Mouse (Mus musculus) kidney, postnatal 0 days (tissue): Measurements from ENCODE around the gene Immp2l. TPM values are rescaled to one million over a fixed set of nuclear protein-coding genes. Genes with fewer than 3 reads are reported as not detected.
A peak's percentile ranks its signal among the peaks of the same experiment; 100 is the strongest.
"Not testable (repeated sequence)": the region's sequence is repeated elsewhere in the genome, so short reads cannot be mapped to it uniquely, and the experiment has no call there.

Experiments used
- ATAC-seq: fragments of 200-750 bp; cut with Nextera tagmentation; replicated peaks from 2 replicates; pipeline ENCODE4 v1.8.0; 2017; ENCODE audit warnings: low read depth, moderate number of reproducible peaks, moderate TSS enrichment, moderate library complexity; ENCODE audit not compliant: low FRiP score
- DNase-seq: peaks from one replicate; pipeline ENCODE4 v3.0.0-alpha.2; 2016; ENCODE audit warnings: low spot score
- H3K27ac ChIP-seq: fragments of 300-500 bp; sonication (generic); 2 replicates; pipeline ENCODE4 v1.5.1; 2014; ENCODE audit warnings: mild to moderate bottlenecking
- H3K27me3 ChIP-seq: fragments of 300-500 bp; sonication (generic); 2 replicates; pipeline ENCODE4 v1.6.1; 2014; ENCODE audit warnings: low read length, mixed read lengths; ENCODE audit not compliant: insufficient read depth
- H3K36me3 ChIP-seq: fragments of 300-500 bp; sonication (generic); 2 replicates; pipeline ENCODE4 v1.6.1; 2014; ENCODE audit warnings: low read length, mixed read lengths; ENCODE audit not compliant: insufficient read depth
- H3K4me1 ChIP-seq: fragments of 300-500 bp; sonication (generic); replicated peaks from 2 replicates; pipeline ENCODE4 v1.6.1; 2014; ENCODE audit warnings: antibody characterized with exemption, low read length, mixed read lengths; ENCODE audit not compliant: insufficient read depth
- H3K4me2 ChIP-seq: fragments of 300-500 bp; sonication (generic); 2 replicates; pipeline ENCODE4 v1.6.1; 2014; ENCODE audit warnings: mild to moderate bottlenecking, low read length, moderate library complexity, mixed read lengths
- H3K4me3 ChIP-seq: fragments of 300-500 bp; sonication (generic); replicated peaks from 2 replicates; pipeline ENCODE4 v1.5.1; 2014; ENCODE audit warnings: low read depth, low read length
- H3K9ac ChIP-seq: fragments of 300-500 bp; sonication (generic); 2 replicates; pipeline ENCODE4 v1.6.1; 2014; ENCODE audit warnings: low read depth, low read length
- H3K9me3 ChIP-seq: fragments of 300-500 bp; sonication (generic); replicated peaks from 2 replicates; pipeline ENCODE4 v1.6.1; 2016; ENCODE audit warnings: low read length, inconsistent platforms, mixed read lengths
- CTCF ChIP-seq: IDR thresholded peaks from 2 replicates; pipeline ENCODE4 v1.5.1; 2016; ENCODE audit warnings: antibody characterized with exemption, low read depth, mild to moderate bottlenecking, moderate library complexity
- WGBS: fragments of 180-500 bp; shearing (Covaris S2); extraction: QIAGEN DNeasy Blood & Tissue Kit; methylation state at CpG from one replicate; pipeline ENCODE4 v1.1.7; 2014; 5-methylcytosine and 5-hydroxymethylcytosine counted together
- polyA plus RNA-seq: library from polyadenylated mRNA; unstranded; fragments of >200 nt; fragmentation: Nextera tagmentation; extraction: Ambion mirVana; gene quantifications from 2 replicates; pipeline ENCODE4 v1.2.1, GENCODE M21; 2015

Gene Immp2l
- polyA plus RNA-seq, 1 experiment from 2014 or later = 8.7 TPM

DNA sequence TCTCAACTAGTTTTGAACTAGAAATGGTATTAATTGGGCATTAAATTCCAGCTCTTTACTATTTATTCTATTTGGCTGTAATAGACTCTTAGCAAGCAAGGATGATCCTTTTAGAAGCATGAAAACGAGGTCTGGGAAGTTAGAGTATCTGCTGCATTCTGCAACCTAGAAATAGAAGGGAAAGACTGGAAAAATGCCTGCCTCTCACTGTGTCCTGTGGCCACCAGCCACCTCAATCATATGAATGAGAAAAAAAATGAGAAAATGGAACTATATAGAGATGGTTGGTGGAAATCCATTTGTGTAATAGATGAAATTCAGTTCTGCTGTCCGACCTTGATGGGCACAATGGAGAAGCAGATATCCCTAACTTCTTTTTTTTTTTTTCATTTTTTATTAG, 810.8 kb downstream of the Immp2l start:
- H3K9me3 ChIP-seq = no peaks in the 10 kb centered on the region
- whole genome bisulfite sequencing = 86% methylated on average over 2 of the region's 2 CpGs
- no peak overlapping the region for H3K4me3 ChIP-seq
- DNase-seq (no peak), ATAC-seq (no peak)
- H3K27me3 ChIP-seq = no peaks in the 10 kb centered on the region
- no peak overlapping the region for H3K27ac ChIP-seq
- H3K9ac ChIP-seq = no peak overlapping the region
- H3K4me1 ChIP-seq = no peaks in the 10 kb centered on the region
- H3K4me2 ChIP-seq = no peak overlapping the region
- H3K36me3 ChIP-seq = no peaks in the 10 kb centered on the region
- no peak for TF ChIP-seq CTCF

DNA sequence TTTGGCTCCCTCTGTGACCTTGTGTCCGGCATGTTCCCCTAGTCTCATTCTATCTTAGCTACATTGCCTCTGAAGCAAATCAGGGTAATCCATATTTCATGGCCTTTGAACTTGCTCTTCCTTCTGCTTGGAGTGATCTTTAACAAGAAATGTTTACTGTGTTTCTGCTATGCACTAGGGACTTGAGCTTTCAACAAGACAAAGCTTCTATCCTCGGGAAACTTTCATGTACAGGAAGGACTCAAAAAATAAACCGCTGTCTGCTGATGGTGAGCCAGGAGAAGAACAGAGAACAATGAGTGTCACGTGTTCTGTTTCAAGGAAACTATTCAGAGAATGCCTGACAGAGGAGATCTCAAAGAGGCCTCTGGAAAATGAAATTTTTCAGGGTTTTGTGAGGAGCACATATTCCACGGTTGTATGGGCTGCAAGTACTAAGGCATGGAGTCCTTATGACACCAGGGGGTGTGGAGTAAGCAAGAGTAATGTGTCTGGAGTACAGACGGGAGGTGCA, 814.5 kb downstream of the Immp2l start:
- no peak overlapping the region for H3K27ac ChIP-seq
- no peak overlapping the region for H3K9ac ChIP-seq
- no peak for TF ChIP-seq CTCF
- no peak overlapping the region for H3K4me3 ChIP-seq
- no peaks in the 10 kb centered on the region for H3K4me1 ChIP-seq
- no peak overlapping the region for H3K4me2 ChIP-seq
- H3K9me3 ChIP-seq = no peaks in the 10 kb centered on the region
- H3K36me3 ChIP-seq = no peaks in the 10 kb centered on the region
- DNase-seq (peak; percentile 20), ATAC-seq (no peak)
- WGBS = 59% methylated on average over 6 of the region's 6 CpGs
- H3K27me3 ChIP-seq = no peaks in the 10 kb centered on the region

DNA sequence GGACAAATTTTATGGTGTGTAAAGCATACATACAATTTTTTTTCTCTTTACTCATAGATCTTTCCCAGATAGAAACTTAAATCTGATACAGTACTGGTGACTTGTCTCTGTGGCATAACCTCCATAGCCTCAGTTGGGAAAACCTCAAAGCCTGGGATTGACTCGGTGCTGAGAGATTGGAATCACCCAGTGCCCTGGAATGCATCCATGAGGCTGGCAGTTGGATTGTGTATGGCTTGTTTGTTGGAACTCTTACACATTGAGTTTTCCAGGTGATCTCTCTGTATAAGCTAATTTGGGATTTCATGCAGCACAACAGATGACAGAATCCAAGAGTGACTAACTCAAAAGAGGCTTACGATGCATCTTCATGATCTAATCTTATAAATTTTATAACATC, 815.4 kb downstream of the Immp2l start:
- H3K27ac ChIP-seq = no peak overlapping the region
- H3K9ac ChIP-seq = no peak overlapping the region
- H3K4me3 ChIP-seq = no peak overlapping the region
- H3K4me1 ChIP-seq = no peaks in the 10 kb centered on the region
- no peak overlapping the region for H3K4me2 ChIP-seq
- TF ChIP-seq CTCF = no peak
- 94% methylated on average over 2 of the region's 2 CpGs for WGBS
- ATAC-seq (no peak), DNase-seq (no peak)
- no peaks in the 10 kb centered on the region for H3K27me3 ChIP-seq
- no peaks in the 10 kb centered on the region for H3K36me3 ChIP-seq
- H3K9me3 ChIP-seq = no peaks in the 10 kb centered on the region

DNA sequence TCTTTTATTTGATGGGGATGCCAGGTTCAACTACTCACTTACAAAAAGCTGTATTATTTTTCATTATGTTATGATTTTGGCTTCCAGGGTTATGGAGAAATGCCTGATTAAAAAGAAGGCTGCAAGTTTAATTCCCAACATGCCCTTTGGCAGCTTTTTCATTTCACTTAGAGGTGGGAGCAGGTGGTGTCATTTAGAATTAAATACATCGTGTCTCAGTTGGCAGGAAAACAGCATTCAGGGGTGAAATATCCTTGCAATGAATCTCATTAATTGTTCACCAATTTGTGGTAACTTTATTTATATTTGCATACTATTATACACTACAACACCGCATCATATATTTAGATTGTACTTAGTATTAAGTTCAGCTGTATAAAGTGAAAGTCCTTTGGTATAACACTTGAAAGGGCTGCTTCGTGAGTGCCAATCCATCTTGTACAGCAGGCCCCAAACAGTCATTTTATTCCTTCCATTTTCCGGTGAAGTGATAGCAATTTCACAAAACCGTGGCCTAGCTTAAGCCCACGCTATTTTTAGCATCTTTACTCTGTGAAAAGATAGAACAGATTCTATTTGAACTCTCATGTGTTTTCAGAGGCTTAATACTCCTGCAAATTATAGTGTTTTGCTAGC, 818.9 kb downstream of the Immp2l start:
- Histone ChIP-seq H3K9ac (no peak overlapping the region), H3K4me1 (no peaks in the 10 kb centered on the region), H3K4me2 (no peak overlapping the region), H3K36me3 (no peaks in the 10 kb centered on the region), H3K27me3 (no peaks in the 10 kb centered on the region), H3K27ac (no peak overlapping the region), H3K4me3 (no peak overlapping the region), H3K9me3 (no peaks in the 10 kb centered on the region)
- 57% methylated on average over 6 of the region's 6 CpGs for WGBS
- TF ChIP-seq CTCF = no peak
- ATAC-seq = no peak
- no peak for DNase-seq

DNA sequence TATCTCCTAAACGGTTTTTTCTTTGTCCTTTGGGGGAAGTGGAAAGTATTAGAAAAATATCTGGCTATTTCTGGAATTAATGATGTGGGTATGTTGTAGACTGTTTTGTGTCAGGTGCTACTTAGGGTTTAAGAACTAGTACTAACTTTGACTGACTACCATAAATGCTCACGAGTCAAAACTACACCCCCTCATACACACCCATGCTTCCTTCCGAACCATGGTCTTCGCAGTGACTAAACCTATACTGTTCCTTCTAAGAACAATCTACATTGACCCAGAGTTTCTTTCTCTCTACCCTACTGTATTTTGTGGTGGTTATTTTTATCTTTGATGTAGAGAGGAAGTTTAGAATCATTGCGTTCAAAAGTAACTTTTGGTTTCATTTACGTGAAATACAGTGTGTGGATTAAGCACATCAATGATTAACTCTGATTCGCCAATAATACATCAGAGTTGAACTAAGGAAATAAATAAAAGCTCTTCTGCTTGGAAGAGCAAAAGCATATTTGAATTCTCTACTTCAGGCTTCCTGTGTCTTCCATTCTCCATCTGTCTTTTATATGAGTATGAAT, 828.1 kb downstream of the Immp2l start:
- Histone ChIP-seq H3K9ac (no peak overlapping the region), H3K27ac (no peak overlapping the region), H3K4me1 (no peaks in the 10 kb centered on the region), H3K4me3 (no peak overlapping the region), H3K36me3 (no peaks in the 10 kb centered on the region), H3K4me2 (no peak overlapping the region), H3K27me3 (no peaks in the 10 kb centered on the region), H3K9me3 (no peaks in the 10 kb centered on the region)
- no peak for DNase-seq
- no peak for ATAC-seq
- WGBS = 77% methylated on average over 7 of the region's 7 CpGs
- no peak for TF ChIP-seq CTCF

DNA sequence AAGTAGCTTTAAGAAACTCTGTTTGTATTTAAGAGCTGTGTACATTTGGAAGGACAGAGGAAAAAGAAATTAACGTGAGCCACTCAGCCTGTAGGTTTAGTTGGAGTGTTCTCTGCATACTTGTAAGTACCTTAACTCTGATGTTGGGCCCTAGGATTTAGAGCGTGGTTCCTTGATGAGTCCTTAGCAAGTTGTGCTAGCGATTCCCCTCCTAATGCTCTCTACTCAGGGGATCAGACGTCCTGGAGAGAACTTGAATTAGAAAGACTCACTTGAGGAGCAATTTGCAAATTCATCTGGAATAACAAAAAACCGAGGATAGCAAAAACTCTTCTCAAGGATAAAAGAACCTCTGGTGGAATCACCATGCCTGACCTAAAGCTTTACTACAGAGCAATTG, 835.8 kb downstream of the Immp2l start:
- not testable (repeated sequence) for H3K27me3 ChIP-seq, H3K9me3 ChIP-seq, H3K27ac ChIP-seq, H3K4me2 ChIP-seq, ATAC-seq, H3K4me1 ChIP-seq, H3K9ac ChIP-seq, H3K4me3 ChIP-seq, H3K36me3 ChIP-seq, DNase-seq
- 52% methylated on average over 5 of the region's 5 CpGs for WGBS
